Mouse (Mus musculus) urinary bladder, postnatal 4 days (tissue): ENCODE results near the gene Nr1d1.
"Not testable (repeated sequence)": the region's sequence is repeated elsewhere in the genome, so short reads cannot be mapped to it uniquely, and the experiment has no call there.

Experiments
- DNase-seq, 2 experiments: peaks; one replicate each; pipeline ENCODE4 v3.0.0; 2021 to 2022; ENCODE audit warnings: low spot score in 2 of 2

The Nr1d1 gene

GRCm38 (mm10) chr11:98738428-98738911, 36.7 kb downstream of the Nr1d1 start:
- DNase-seq, result no peak

- DNase-seq, result not testable (repeated sequence)
These were observed 37.9 kb downstream of the Nr1d1 start for GRCm38 (mm10) chr11:98737220-98737619.

DNA sequence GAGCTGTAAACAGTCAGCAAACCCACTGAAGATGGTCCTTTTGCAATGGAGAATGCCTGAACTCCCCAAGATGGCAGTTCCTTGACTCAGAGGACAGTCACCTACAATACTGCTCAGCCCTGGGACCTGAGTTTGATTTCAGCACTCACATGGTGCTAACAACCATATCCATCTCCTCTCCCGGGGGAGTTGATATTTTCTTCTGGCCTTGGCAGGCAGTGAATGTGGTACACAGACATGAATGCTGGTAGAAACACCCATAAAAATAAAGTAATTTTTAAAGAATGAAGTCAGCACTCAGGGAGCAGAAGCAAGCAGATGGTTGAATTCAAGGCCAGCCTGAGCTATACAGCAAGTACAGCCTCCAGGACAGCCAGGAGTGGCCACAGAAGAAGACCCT, 39.0 kb downstream of the Nr1d1 start:
- no peak for DNase-seq

- no peak for DNase-seq
These were observed 40.0 kb downstream of the Nr1d1 start for GRCm38 (mm10) chr11:98735111-98735510.

DNA sequence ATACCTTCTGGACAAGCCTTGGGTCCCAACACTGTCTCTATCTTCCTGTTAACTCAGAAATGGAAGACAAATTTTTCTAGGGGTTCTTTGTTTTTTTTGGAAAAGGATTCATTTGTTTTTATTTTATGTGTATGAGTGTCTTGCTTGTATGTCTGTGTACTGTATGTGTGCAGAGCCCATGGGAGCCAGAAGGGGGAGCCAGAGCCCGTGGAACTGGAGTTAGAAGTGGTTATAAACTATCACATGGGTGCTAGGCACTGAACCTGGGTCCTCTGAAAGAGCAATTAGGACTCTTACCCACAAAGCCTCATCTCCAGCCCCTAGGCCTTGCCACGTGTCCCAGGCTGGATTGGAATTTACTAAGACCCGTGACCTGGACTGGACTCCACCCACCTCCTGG, 41.1 kb downstream of the Nr1d1 start:
- no peak for DNase-seq

GRCm38 (mm10) chr11:98731134-98731533, 44.0 kb downstream of the Nr1d1 start:
- no peak for DNase-seq

DNA sequence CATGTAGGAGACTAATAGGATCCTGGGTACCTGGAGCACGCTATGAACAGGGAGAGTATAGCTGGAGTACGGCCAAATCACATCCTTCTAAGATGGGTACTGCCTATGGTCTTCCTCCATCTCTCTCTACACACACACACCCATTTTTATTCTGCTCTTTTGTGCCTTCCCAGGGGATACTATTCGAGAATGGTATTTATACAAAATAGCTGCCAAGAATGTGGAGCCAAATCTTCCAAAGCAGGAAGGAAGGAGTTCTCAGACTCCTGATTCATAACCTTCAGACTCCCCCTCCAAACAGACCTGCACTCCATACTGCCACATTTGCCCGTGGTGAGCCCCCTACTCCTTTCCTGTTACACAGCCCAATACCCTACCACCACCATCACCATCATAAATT, 44.4 kb downstream of the Nr1d1 start:
- no peak for DNase-seq

DNA sequence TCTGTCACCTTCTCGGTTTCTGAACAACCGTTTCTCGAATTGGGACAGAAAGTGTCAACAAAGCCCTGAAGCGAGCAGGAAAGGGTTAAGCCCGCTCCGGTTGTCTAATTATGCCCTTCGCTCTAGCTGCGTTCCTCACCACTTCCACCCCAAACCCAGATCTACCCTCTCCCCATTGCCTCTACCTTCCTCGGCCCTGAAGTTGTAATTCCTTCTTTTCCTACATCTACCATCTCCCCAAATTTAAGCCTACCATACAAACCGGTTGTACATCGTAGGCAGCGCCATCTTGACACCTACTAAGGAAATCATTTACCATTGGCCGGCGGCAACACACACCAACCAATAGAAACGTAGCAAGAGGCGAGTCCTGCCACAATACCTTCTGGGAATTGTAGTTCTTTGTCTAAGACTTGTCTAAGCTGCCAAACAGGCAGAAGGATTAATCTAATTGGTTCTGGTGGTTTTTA, 46.0 kb downstream of the Nr1d1 start, which contains the start of gene Med24:
Gene Med24, minus strand, starts transcription at position 317 of the 470 bp plus-strand sequence.
- DNase-seq, result peak; percentile 81 to 84

DNA sequence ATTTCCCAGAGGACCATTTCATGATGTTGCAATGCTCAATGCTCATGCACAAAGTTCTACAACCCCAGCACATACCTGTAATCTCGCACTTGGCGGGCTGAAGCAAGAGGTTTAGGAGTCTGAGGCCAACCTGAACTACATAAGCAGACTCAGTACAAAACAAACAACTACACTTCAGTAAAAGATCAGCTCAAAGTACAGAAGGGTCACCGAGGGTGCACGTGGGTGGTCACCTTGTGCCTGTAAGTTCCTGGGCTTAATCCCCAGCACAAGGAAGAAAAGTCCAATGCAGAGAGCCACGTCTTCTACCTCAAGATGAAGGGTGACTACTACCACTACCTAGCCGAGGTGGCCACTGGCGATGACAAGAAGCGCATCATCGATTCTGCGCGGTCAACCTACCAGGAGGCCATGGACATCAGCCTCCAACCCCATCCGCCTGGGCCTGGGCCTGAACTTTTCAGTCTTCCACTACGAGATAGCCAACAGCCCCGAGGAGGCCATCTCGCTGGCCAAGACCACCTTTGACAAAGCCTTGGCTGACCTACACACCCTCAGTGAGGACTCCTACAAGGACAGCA, 49.1 kb downstream of the Nr1d1 start:
- DNase-seq, result no peak

- DNase-seq, result no peak
These were observed 52.0 kb downstream of the Nr1d1 start for GRCm38 (mm10) chr11:98723098-98723497.

DNA sequence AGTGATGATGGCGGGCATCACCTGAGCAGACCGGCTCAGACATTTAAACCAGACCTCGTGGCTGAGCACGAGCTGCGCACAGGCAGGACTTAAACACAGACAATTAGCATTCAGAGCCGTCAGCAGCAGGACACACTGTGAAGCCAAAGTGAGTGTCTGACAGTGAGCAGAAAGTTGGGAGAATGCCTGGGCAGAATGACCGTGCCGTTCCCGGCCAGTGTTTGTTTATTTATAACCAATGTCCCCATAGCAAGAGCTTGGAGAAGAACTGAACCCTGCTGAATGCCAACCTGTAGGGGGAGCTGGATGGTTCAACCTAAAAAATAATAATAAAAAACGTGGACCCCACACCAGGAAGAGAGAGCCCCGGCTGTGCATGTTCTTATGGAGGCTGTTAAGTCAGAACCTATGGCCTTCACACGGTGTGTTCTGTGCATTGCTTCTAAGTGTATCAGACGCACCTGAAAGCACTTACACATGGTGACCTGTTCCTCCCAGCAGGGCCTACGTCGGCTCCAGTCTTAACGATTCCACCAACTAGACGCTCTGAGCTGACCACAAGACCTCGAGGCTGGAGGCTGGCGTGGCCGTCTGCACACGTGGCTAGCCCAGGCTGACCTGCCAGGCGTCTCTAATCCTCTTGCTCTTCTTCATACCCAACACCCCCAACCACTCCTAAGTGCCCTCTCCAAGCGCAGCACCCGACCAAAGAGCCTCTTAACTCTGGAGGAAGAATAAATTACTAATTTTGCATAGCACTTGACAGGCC, 53.5 kb downstream of the Nr1d1 start:
- DNase-seq, result peak in 1 of 2 experiments; percentile 72

- DNase-seq, result no peak
These were observed 54.4 kb downstream of the Nr1d1 start for GRCm38 (mm10) chr11:98720756-98721155.
